Mouse (Mus musculus) erythroblast, embryonic 14.5 days (primary cell): Measurements from ENCODE around the gene Sik1.

Experiments
- GATA1 ChIP-seq: IDR thresholded peaks from 2 replicates; pipeline ENCODE4 v1.6.1; 2012; ENCODE audit warnings: low read length, inconsistent platforms, mixed read lengths
- TAL1 ChIP-seq: IDR thresholded peaks from 3 replicates; pipeline ENCODE4 v1.6.1; 2012; ENCODE audit warnings: low read length, inconsistent platforms, mixed read lengths

GRCm38 (mm10) chr17:31806496-31806895 is 49.1 kb downstream of the Sik1 start:
- TF ChIP-seq TAL1 (no peak), GATA1 (no peak)
